Mouse (Mus musculus) midbrain, embryonic 10.5 days (tissue): ENCODE measurements around the gene Ldlr. TPM values are rescaled to one million over a fixed set of nuclear protein-coding genes. Genes with fewer than 3 reads are reported as not detected.
"Not testable (repeated sequence)": the region's sequence is repeated elsewhere in the genome, so short reads cannot be mapped to it uniquely, and the experiment has no call there.

ENCODE experiments used
- DNase-seq: peaks from one replicate; pipeline ENCODE4 v3.0.0-alpha.2; 2017; ENCODE audit warnings: low spot score
- H3K27ac ChIP-seq: fragments of 300-500 bp; sonication (generic); replicated peaks from 2 replicates; pipeline ENCODE4 v1.5.1; 2016; ENCODE audit warnings: mild to moderate bottlenecking
- H3K27me3 ChIP-seq: fragments of 300-500 bp; sonication (generic); 2 replicates; pipeline ENCODE4 v1.6.1; 2016; ENCODE audit warnings: low read depth, mild to moderate bottlenecking; ENCODE audit not compliant: poor library complexity, severe bottlenecking
- H3K36me3 ChIP-seq: fragments of 300-500 bp; sonication (generic); 2 replicates; pipeline ENCODE4 v1.6.1; 2016; ENCODE audit warnings: mild to moderate bottlenecking, moderate library complexity
- H3K4me1 ChIP-seq: fragments of 300-500 bp; sonication (generic); 2 replicates; pipeline ENCODE4 v1.6.1; 2016
- H3K4me3 ChIP-seq: fragments of 300-500 bp; sonication (generic); 2 replicates; pipeline ENCODE4 v1.5.1; 2016; ENCODE audit warnings: mild to moderate bottlenecking, moderate library complexity
- H3K9me3 ChIP-seq: fragments of 300-500 bp; sonication (generic); replicated peaks from 2 replicates; pipeline ENCODE4 v1.6.1; 2016; ENCODE audit warnings: mild to moderate bottlenecking
- WGBS: fragments of 180-500 bp; shearing (Covaris S2); methylation state at CpG from one replicate; pipeline ENCODE4 v1.1.7; 2016; 5-methylcytosine and 5-hydroxymethylcytosine counted together
- polyA plus RNA-seq: library from polyadenylated mRNA; unstranded; fragments of >200 nt; fragmentation: Nextera tagmentation; extraction: Ambion mirVana; gene quantifications from 2 replicates; pipeline ENCODE4 v1.2.1, GENCODE M21; 2016

Gene Ldlr
- polyA plus RNA-seq, 1 experiment from 2014 or later = 52.2 TPM

GRCm38 (mm10) chr9:21764084-21764999 lies 41.1 kb downstream of the Ldlr start:
- DNase-seq = no peak
- H3K36me3 ChIP-seq = peaks cover 14% of the 10 kb centered on the region
- H3K9me3 ChIP-seq = no peaks in the 10 kb centered on the region
- peaks cover 24% of the 10 kb centered on the region for H3K4me1 ChIP-seq
- H3K4me3 ChIP-seq = no peak overlapping the region
- H3K27me3 ChIP-seq = no peaks in the 10 kb centered on the region
- WGBS = 94% methylated on average over 6 of the region's 6 CpGs
- H3K27ac ChIP-seq = no peak overlapping the region

GRCm38 (mm10) chr9:21767896-21768295 lies 44.6 kb downstream of the Ldlr start:
- H3K27me3 ChIP-seq = no peaks in the 10 kb centered on the region
- peaks cover 40% of the 10 kb centered on the region for H3K36me3 ChIP-seq
- peaks cover 10% of the 10 kb centered on the region; the same call in 1 of the 2 replicates for H3K4me1 ChIP-seq
- no peak overlapping the region for H3K4me3 ChIP-seq
- no peak for DNase-seq
- no peaks in the 10 kb centered on the region for H3K9me3 ChIP-seq
- 87% methylated on average over 11 of the region's 11 CpGs for WGBS
- peak overlapping the region; percentile 42; the same call in 1 of the 2 replicates for H3K27ac ChIP-seq

GRCm38 (mm10) chr9:21768511-21769411 lies 45.5 kb downstream of the Ldlr start:
- WGBS = 72% methylated on average over 13 of the region's 13 CpGs
- H3K4me1 ChIP-seq = peaks cover 10% of the 10 kb centered on the region; the same call in 1 of the 2 replicates
- peaks cover 41% of the 10 kb centered on the region for H3K36me3 ChIP-seq
- no peaks in the 10 kb centered on the region for H3K9me3 ChIP-seq
- DNase-seq = no peak
- H3K27ac ChIP-seq = 0 out of 2 replicates have a peak overlapping the region, but pooled peaks have one; percentile 42
- H3K27me3 ChIP-seq = no peaks in the 10 kb centered on the region
- H3K4me3 ChIP-seq = no peak overlapping the region

GRCm38 (mm10) chr9:21769558-21770183 lies 46.4 kb downstream of the Ldlr start:
- Histone ChIP-seq H3K27ac (no peak overlapping the region), H3K4me1 (peaks cover 10% of the 10 kb centered on the region; the same call in 1 of the 2 replicates), H3K27me3 (no peaks in the 10 kb centered on the region), H3K4me3 (no peak overlapping the region), H3K36me3 (peaks cover 50% of the 10 kb centered on the region), H3K9me3 (no peaks in the 10 kb centered on the region)
- 81% methylated on average over 26 of the region's 26 CpGs for WGBS
- DNase-seq = no peak

GRCm38 (mm10) chr9:21773396-21773795 lies 50.1 kb downstream of the Ldlr start:
- H3K9me3 ChIP-seq, DNase-seq, H3K27ac ChIP-seq, H3K27me3 ChIP-seq, H3K4me1 ChIP-seq, H3K4me3 ChIP-seq: not testable (repeated sequence)
- H3K36me3 ChIP-seq = peaks cover 76% of the 10 kb centered on the region
- 90% methylated on average over 5 of the region's 5 CpGs for WGBS

GRCm38 (mm10) chr9:21774353-21774752 lies 51.1 kb downstream of the Ldlr start:
- Histone ChIP-seq H3K9me3 (no peaks in the 10 kb centered on the region), H3K27ac (no peak overlapping the region), H3K4me3 (no peak overlapping the region), H3K4me1 (no peaks in the 10 kb centered on the region), H3K27me3 (no peaks in the 10 kb centered on the region), H3K36me3 (peaks cover 76% of the 10 kb centered on the region)
- WGBS = 91% methylated on average over 16 of the region's 16 CpGs
- DNase-seq = no peak

- 91% methylated on average over 3 of the region's 3 CpGs for WGBS
- no peak for DNase-seq
- Histone ChIP-seq H3K4me3 (no peak overlapping the region), H3K36me3 (peaks cover 78% of the 10 kb centered on the region), H3K27ac (no peak overlapping the region), H3K9me3 (no peaks in the 10 kb centered on the region), H3K4me1 (no peaks in the 10 kb centered on the region), H3K27me3 (no peaks in the 10 kb centered on the region)
Observed at GRCm38 (mm10) chr9:21777726-21778125, 54.4 kb downstream of the Ldlr start.

- Histone ChIP-seq H3K27me3 (no peaks in the 10 kb centered on the region), H3K4me1 (peaks cover under 1% of the 10 kb centered on the region), H3K27ac (no peak overlapping the region), H3K4me3 (no peak overlapping the region), H3K36me3 (peaks cover 66% of the 10 kb centered on the region), H3K9me3 (no peaks in the 10 kb centered on the region)
- DNase-seq = no peak
- 89% methylated on average over 15 of the region's 15 CpGs for WGBS
Observed at GRCm38 (mm10) chr9:21781657-21782468, 58.6 kb downstream of the Ldlr start.

GRCm38 (mm10) chr9:21784517-21785307 lies 61.4 kb downstream of the Ldlr start:
- Histone ChIP-seq H3K4me3 (no peak overlapping the region), H3K36me3 (peaks cover 54% of the 10 kb centered on the region), H3K4me1 (peaks cover 7% of the 10 kb centered on the region), H3K27ac (no peak overlapping the region), H3K9me3 (no peaks in the 10 kb centered on the region), H3K27me3 (no peaks in the 10 kb centered on the region)
- DNase-seq = no peak
- WGBS = 92% methylated on average over 7 of the region's 7 CpGs

GRCm38 (mm10) chr9:21786309-21786708 lies 63.0 kb downstream of the Ldlr start:
- not testable (repeated sequence) for H3K27me3 ChIP-seq, H3K27ac ChIP-seq, H3K4me1 ChIP-seq, H3K4me3 ChIP-seq, H3K9me3 ChIP-seq, DNase-seq
- H3K36me3 ChIP-seq = peaks cover 51% of the 10 kb centered on the region
- 75% methylated on average over 2 of the region's 2 CpGs for WGBS

GRCm38 (mm10) chr9:21786906-21787305 lies 63.6 kb downstream of the Ldlr start:
- 5% methylated on average over 6 of the region's 6 CpGs for WGBS
- Histone ChIP-seq H3K36me3 (peaks cover 51% of the 10 kb centered on the region), H3K4me3 (0 out of 2 replicates have a peak overlapping the region, but pooled peaks have one; percentile 11), H3K27ac (peak overlapping the region; percentile 70), H3K4me1 (peaks cover 7% of the 10 kb centered on the region), H3K9me3 (no peaks in the 10 kb centered on the region), H3K27me3 (no peaks in the 10 kb centered on the region)
- DNase-seq = peak; percentile 77
